Mouse (Mus musculus) G1E (cell line): Measurements from ENCODE around the gene Smarcd2.

ENCODE experiments used
- CTCF ChIP-seq: IDR thresholded peaks from 2 replicates; pipeline ENCODE4 v1.5.1; 2012; ENCODE audit warnings: low read depth, low read length, inconsistent platforms, mixed read lengths
- GATA1 ChIP-seq: IDR thresholded peaks from 2 replicates; pipeline ENCODE4 v1.6.1; 2012; ENCODE audit warnings: borderline replicate concordance, low read length, inconsistent platforms, mixed read lengths
- POLR2AphosphoS5 ChIP-seq: IDR thresholded peaks from 2 replicates; pipeline ENCODE4 v1.6.1; 2012; ENCODE audit warnings: low read depth, low read length, inconsistent platforms; ENCODE audit not compliant: insufficient replicate concordance
- TAL1 ChIP-seq: conservative IDR thresholded peaks from 2 replicates; pipeline ENCODE4 v1.6.1; 2012; ENCODE audit warnings: low read depth, low read length, inconsistent platforms, mixed read lengths

- TF ChIP-seq GATA1: no peak
- no peak for TF ChIP-seq CTCF
- TF ChIP-seq TAL1: no peak
- no peak for TF ChIP-seq POLR2AphosphoS5
Measured at GRCm38 (mm10) chr11:106313533-106313932, 40.8 kb upstream of the Smarcd2 start.
